Mouse (Mus musculus): ENCODE results near the gene Sp1. TPM values are rescaled to one million over a fixed set of nuclear protein-coding genes. Genes with fewer than 3 reads are reported as not detected.

The Sp1 gene
- total and polyA plus RNA-seq, 3 experiments = 23.5 to 31.8 (median 27.1) TPM

GRCm38 (mm10) chr15:102395061-102395460 is 10.9 kb upstream of the Sp1 start:
- Histone ChIP-seq H3K27ac (ENCODE audit: insufficient read depth, low read depth) (no peak overlapping the region), H3K4me1 (ENCODE audit: control insufficient read depth in 1 of 2, insufficient read depth in 2 of 2) (peaks cover 10 to 47% of the 10 kb centered on the region in 2 experiments), H3K4me3 (replicated peaks in 1 of 3; ENCODE audit: low read depth in 2 of 3, low read length in 2 of 3, poor library complexity in 1 of 3) (no peak overlapping the region), H3K79me2 (replicated peaks; ENCODE audit: control insufficient read depth, extremely low read depth, insufficient read depth, poor library complexity, severe bottlenecking) (no peaks in the 10 kb centered on the region), H3K36me3 (replicated peaks in 1 of 2; ENCODE audit: control insufficient read depth in 1 of 2, insufficient read depth in 1 of 2, low read length in 1 of 2) (no peaks in the 10 kb centered on the region), H3K9ac (ENCODE audit: insufficient read depth, low read depth) (no peak overlapping the region), H3K9me3 (replicated peaks; ENCODE audit: low read length) (no peaks in the 10 kb centered on the region), H3K27me3 (replicated peaks) (no peaks in the 10 kb centered on the region), H3K4me2 (ENCODE audit: insufficient read depth, low read depth, poor library complexity, severe bottlenecking) (no peak overlapping the region)
- in situ Hi-C loops (cut with MboI; ENCODE audit: low pct_ligation_motif_present, low pct_unique_long_range_greater_than_20kb, low sequenced_read_pairs) (no loop called here), dilution Hi-C loops (cut with MboI; ENCODE audit: extremely low pct_ligation_motif_present, extremely low pct_unique_long_range_greater_than_20kb, low sequenced_read_pairs) (no loop called here)
- no peak for DNase-seq (ENCODE audit: extremely low read depth)
- TF ChIP-seq BHLHE40 (IDR thresholded peaks at IDR 0.05; ENCODE audit: low read depth, low read length) (no peak), MAZ (IDR thresholded peaks at IDR 0.05; ENCODE audit: low read depth, low read length) (no peak)

- no peak overlapping the region for H3K27ac ChIP-seq (ENCODE audit: insufficient read depth, low read depth)
- dilution Hi-C loops (cut with MboI; ENCODE audit: extremely low pct_ligation_motif_present, extremely low pct_unique_long_range_greater_than_20kb, low sequenced_read_pairs) = no loop called here
- peak overlapping the region in 2 of 3 experiments; percentile 72 to 80 for H3K4me3 ChIP-seq (replicated peaks in 1 of 3; ENCODE audit: low read depth in 2 of 3, low read length in 2 of 3, poor library complexity in 1 of 3)
Measured at GRCm38 (mm10) chr15:102398629-102399028, 7.3 kb upstream of the Sp1 start.

More at GRCm38 (mm10) chr15:102398629-102399028, 7.3 kb upstream of the Sp1 start:
- Histone ChIP-seq H3K9me3 (replicated peaks; ENCODE audit: low read length) (no peaks in the 10 kb centered on the region), H3K9ac (ENCODE audit: insufficient read depth, low read depth) (peak overlapping the region; percentile 88; the same call in 1 of the 2 replicates), H3K4me1 (ENCODE audit: control insufficient read depth in 1 of 2, insufficient read depth in 2 of 2) (peaks cover 5 to 29% of the 10 kb centered on the region in 2 experiments; a peak in 3 of 4 replicates), H3K4me2 (ENCODE audit: insufficient read depth, low read depth, poor library complexity, severe bottlenecking) (peak overlapping the region; percentile 87), H3K36me3 (replicated peaks in 1 of 2; ENCODE audit: control insufficient read depth in 1 of 2, insufficient read depth in 1 of 2, low read length in 1 of 2) (no peaks in the 10 kb centered on the region), H3K79me2 (replicated peaks; ENCODE audit: control insufficient read depth, extremely low read depth, insufficient read depth, poor library complexity, severe bottlenecking) (no peaks in the 10 kb centered on the region), H3K27me3 (replicated peaks) (no peaks in the 10 kb centered on the region)
- in situ Hi-C loops (cut with MboI; ENCODE audit: low pct_ligation_motif_present, low pct_unique_long_range_greater_than_20kb, low sequenced_read_pairs) = no loop called here
- TF ChIP-seq TCF12 (IDR thresholded peaks at IDR 0.05; ENCODE audit: low read depth, low read length) (no peak), CHD2 (IDR thresholded peaks at IDR 0.05; ENCODE audit: low read length) (peak; percentile 80), MXI1 (IDR thresholded peaks at IDR 0.05; ENCODE audit: low read depth, low read length) (peak; percentile 23; the same call in 1 of the 2 replicates), IRF4 (IDR thresholded peaks at IDR 0.05; ENCODE audit: low read depth, low read length) (peak; percentile 58), MAFK (IDR thresholded peaks at IDR 0.05; ENCODE audit: insufficient replicate concordance, low read length) (no peak), EP300 (IDR thresholded peaks at IDR 0.05; ENCODE audit: low read length) (peak; percentile 39; the same call in 1 of the 2 replicates), JUND (conservative IDR thresholded peaks at IDR 0.05; ENCODE audit: low read depth, low read length) (no peak), SIN3A (IDR thresholded peaks at IDR 0.05; ENCODE audit: low read length) (no peak), NRF1 (IDR thresholded peaks at IDR 0.05; ENCODE audit: low read depth, low read length) (peak; percentile 8; the same call in 1 of the 2 replicates), MAX (IDR thresholded peaks at IDR 0.05; ENCODE audit: low read length) (no peak), ETS1 (conservative IDR thresholded peaks at IDR 0.05; ENCODE audit: low read depth, low read length) (peak; percentile 20; the same call in 1 of the 2 replicates), MYC (IDR thresholded peaks at IDR 0.05; ENCODE audit: low read depth, low read length) (no peak), MAZ (IDR thresholded peaks at IDR 0.05; ENCODE audit: low read depth, low read length) (0 out of 2 replicates have a peak, but pooled peaks have one; percentile 47), BHLHE40 (IDR thresholded peaks at IDR 0.05; ENCODE audit: low read depth, low read length) (peak; percentile 57), USF1 (IDR thresholded peaks at IDR 0.05; ENCODE audit: low read depth, low read length) (no peak), TBP (conservative IDR thresholded peaks at IDR 0.05; ENCODE audit: low read depth, low read length) (0 out of 2 replicates have a peak, but pooled peaks have one; percentile 5), ZNF384 (IDR thresholded peaks at IDR 0.05; ENCODE audit: low read depth, low read length) (no peak; the same call in 1 of the 2 replicates), HCFC1 (IDR thresholded peaks at IDR 0.05; ENCODE audit: low read depth, low read length) (0 out of 2 replicates have a peak, but pooled peaks have one; percentile 11), NELFE (IDR thresholded peaks at IDR 0.05; ENCODE audit: low read depth, low read length) (0 out of 2 replicates have a peak, but pooled peaks have one; percentile 12)
- DNase-seq (ENCODE audit: extremely low read depth) = peak; percentile 48
